In genomic region chr13:73772655-73773054, GRCm38 (mm10) we compare ENCODE assay signal across 8 mouse cellular contexts. TPM values are rescaled to one million over a fixed set of nuclear protein-coding genes. Genes with fewer than 3 reads are reported as not detected.
A peak's percentile ranks its signal among the peaks of the same experiment; 100 is the strongest.
DNase-seq lines count a peak whose midpoint lies in the region; ATAC-seq and TF ChIP-seq lines count a peak whose summit lies in the region.
"Had no signal": no experiment of that assay in that cellular context is flagged by ENCODE, and none has a peak within 500 bp of the region (broad histone marks: within the 10 kb centered on the region; RNA-seq: fewer than 3 reads in every experiment).

No protein-coding gene starts in this region.

- WGBS in lung, adult 2 months: 35% methylated on average over 2 of the region's 2 CpGs

- TF ChIP-seq POLR2A in lung, adult 2 months (IDR thresholded peaks at IDR 0.05; ENCODE audit: borderline replicate concordance, extremely low read depth, low read depth, low read length): no peak

- peak; percentile 82 to 90 for ATAC-seq in hematopoietic stem cell, adult 5-6 weeks (replicated peaks in 1 of 2; ENCODE audit: insufficient read depth in 1 of 2, low FRiP score in 2 of 2, low TSS enrichment in 1 of 2, low read depth in 1 of 2, poor library complexity in 2 of 2, severe bottlenecking in 2 of 2)
- no peak for ATAC-seq in frontal cortex, adult (ENCODE audit: low TSS enrichment)

- H3K27ac ChIP-seq in left cerebral cortex, adult 2 months: no peak overlapping the region

- intact Hi-C loops in left cerebral cortex, adult 2 months (cut with DNase I): no loop called here

- DNase-seq in left cerebral cortex, adult 2 months (ENCODE audit: extremely low spot score in 1 of 2, low spot score in 2 of 2): no peak
- no peak for DNase-seq in left cerebral cortex, adult 8-10 months (ENCODE audit: low spot score in 2 of 2)
- DNase-seq in lung, adult 2 months: peak; percentile 33
- peak; percentile 73 to 76 for DNase-seq in thymus, postnatal 10 days (ENCODE audit: low spot score in 2 of 2)
- DNase-seq in retina, embryonic 14.5 days (ENCODE audit: low spot score): no peak

- TF ChIP-seq CTCF in left cerebral cortex, adult 2 months (IDR thresholded peaks at IDR 0.05): peak; percentile 1; the same call in 1 of the 2 replicates
- peak; percentile 25; the same call in 1 of the 2 replicates for TF ChIP-seq CTCF in lung, adult 2 months (IDR thresholded peaks at IDR 0.05; ENCODE audit: insufficient read depth, low read length)

- peaks cover 27% of the 10 kb centered on the region for H3K4me1 ChIP-seq in lung, adult 2 months (ENCODE audit: control insufficient read depth, insufficient read depth, low read length)

- H3K4me3 ChIP-seq in left cerebral cortex, adult 2 months: no peak overlapping the region
- H3K4me3 ChIP-seq in lung, adult 2 months (replicated peaks; ENCODE audit: extremely low read depth, low read depth, low read length): no peak overlapping the region
- H3K4me3 ChIP-seq: erythroblast, embryonic 14.5 days had no signal

RNA-seq across cellular contexts. Expression of gene Slc12a7, which starts 39.8 kb away (rescaled TPM):
- 1 to 10 TPM; 2.4 to 4.8 TPM for total RNA-seq in left cerebral cortex, adult 2 months (2021)
- total RNA-seq in left cerebral cortex, adult 8-10 months (2022): 10 to 100 TPM in 1 of 4 experiments, 1 to 10 TPM in 3; 3.5 to 10.8 (median 5.5) TPM
- total RNA-seq in hematopoietic stem cell, adult 5-6 weeks (2017): 11.8 and 19.2 TPM in 2 replicates
- 60.0 and 69.9 TPM in 2 replicates for polyA plus RNA-seq in lung, adult 2 months (2012; rRNA removed)

Comparison
In these comparisons a context has a peak if more than half of its experiments do, and no peak if none do; other contexts are left out.
1. DNase-seq: peak in lung, adult 2 months (single experiment) and thymus, postnatal 10 days (2 of 2); none in left cerebral cortex, adult 2 months (0 of 2), left cerebral cortex, adult 8-10 months (0 of 2) and retina, embryonic 14.5 days (single experiment).